Comparison of ENCODE assay signal across 17 mouse cellular contexts in genomic region chr13:12420596-12420995, GRCm38 (mm10). TPM values are rescaled to one million over a fixed set of nuclear protein-coding genes. Genes with fewer than 3 reads are reported as not detected.
A peak's percentile ranks its signal among the peaks of the same experiment; 100 is the strongest.
DNase-seq lines count a peak whose midpoint lies in the region.
"Had no signal": no experiment of that assay in that cellular context is flagged by ENCODE, and none has a peak within 500 bp of the region (broad histone marks: within the 10 kb centered on the region; RNA-seq: fewer than 3 reads in every experiment).

No protein-coding gene starts in this region.

- H3K36me3 ChIP-seq in heart, embryonic 10.5 days = peaks cover 98% of the 10 kb centered on the region

- peak; percentile 76 for DNase-seq in heart, adult 11 months
- DNase-seq in heart, postnatal 14 days = no peak
- peak; percentile 51 for DNase-seq in heart, embryonic 10.5 days (ENCODE audit: low spot score)
- DNase-seq in heart, adult 9 months (ENCODE audit: low spot score in 2 of 2) = no peak
- DNase-seq: adrenal gland, adult 2 months; adrenal gland, adult 8-10 months; adrenal gland, postnatal 10 days; adrenal gland, postnatal 14 days; adrenal gland, postnatal 25 days; adrenal gland, postnatal 36 days; B cell, adult 2 months; cerebellum, adult 11 months; cerebellum, adult 11-12 months; cerebellum, adult 18-20 months had no signal

- no peaks in the 10 kb centered on the region for H3K4me1 ChIP-seq in heart, embryonic 10.5 days

- no peak overlapping the region for H3K4me3 ChIP-seq in heart, embryonic 10.5 days

- H3K27ac ChIP-seq in heart, embryonic 10.5 days = no peak overlapping the region

- H3K9me3 ChIP-seq in heart, embryonic 10.5 days = no peaks in the 10 kb centered on the region
- H3K9me3 ChIP-seq: G1E had no signal

- H3K27me3 ChIP-seq in heart, embryonic 10.5 days (ENCODE audit: insufficient read depth, poor library complexity, severe bottlenecking) = no peaks in the 10 kb centered on the region
- H3K27me3 ChIP-seq: CH12.LX, Patski had no signal

- 90% methylated on average over 9 of the region's 9 CpGs for WGBS in heart, embryonic 10.5 days

- intact Hi-C loops in heart, postnatal 14 days (cut with DNase I) = no loop called here

RNA-seq across cellular contexts. Expression of gene Heatr1, which starts 25.8 kb away (rescaled TPM):
- 10 to 100 TPM; 13.8 to 14.7 TPM for total RNA-seq in heart, postnatal 14 days (2021)
- polyA plus RNA-seq in heart, embryonic 10.5 days (2016; fragmentation: Nextera tagmentation; extraction: Ambion mirVana) = 21.1 and 25.7 TPM in 2 replicates

RNA-seq across cellular contexts. Expression of gene Lgals8, which starts 44.1 kb away (rescaled TPM):
- 10 to 100 TPM; 33.9 to 40.0 TPM for total RNA-seq in heart, postnatal 14 days (2021)
- polyA plus RNA-seq in heart, embryonic 10.5 days (2016; fragmentation: Nextera tagmentation; extraction: Ambion mirVana) = 10.5 and 11.2 TPM in 2 replicates

Comparison
In these comparisons a context has a peak if more than half of its experiments do, and no peak if none do; other contexts are left out.
1. DNase-seq: peak in heart, adult 11 months (single experiment) and heart, embryonic 10.5 days (single experiment); none in heart, postnatal 14 days (0 of 2) and heart, adult 9 months (0 of 2).